Mouse (Mus musculus): Measurements from ENCODE around the gene 4931409K22Rik.

DNA sequence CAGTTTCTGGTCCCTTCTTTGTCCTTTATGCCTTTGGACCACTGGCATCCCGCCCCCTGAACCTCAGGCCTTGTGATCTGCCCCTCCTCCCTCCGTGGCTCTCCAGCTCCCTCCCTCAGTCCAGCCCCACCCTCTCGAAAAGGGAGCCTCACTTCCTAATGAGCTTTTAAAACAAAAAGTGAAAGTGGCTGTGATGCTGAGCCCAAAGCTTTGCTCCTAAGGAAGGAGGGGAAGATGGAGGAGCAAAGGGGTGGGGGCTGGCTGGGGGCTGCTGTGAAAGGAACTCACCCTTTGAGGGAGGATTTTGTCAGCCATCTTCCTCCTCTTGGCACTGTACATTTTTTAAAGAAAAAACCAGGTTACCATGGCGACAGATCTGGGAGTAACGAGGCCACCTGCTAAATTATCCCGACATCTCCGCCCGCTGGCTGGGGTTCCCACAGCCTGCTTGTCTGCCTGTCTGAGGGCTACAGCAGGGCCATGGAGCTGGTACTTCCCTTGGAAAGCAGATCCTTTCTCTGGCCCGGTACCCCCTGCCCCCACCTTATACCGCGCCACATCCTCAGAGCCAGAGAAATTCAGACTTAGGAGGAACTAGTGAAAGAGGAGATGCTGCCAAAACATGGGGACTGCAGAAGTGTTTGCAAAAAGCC, 40.0 kb upstream of the 4931409K22Rik start:
- TF ChIP-seq POLR2A (IDR thresholded peaks at IDR 0.05; ENCODE audit: insufficient read length, low read depth) (no peak), MYOD1 (IDR thresholded peaks at IDR 0.05; ENCODE audit: control insufficient read depth in 1 of 3, insufficient read length in 2 of 3, low read depth in 2 of 3) (no peak), CEBPB (IDR thresholded peaks at IDR 0.05; ENCODE audit: insufficient read depth, poor library complexity, severe bottlenecking) (no peak), MYOG (IDR thresholded peaks at IDR 0.05; ENCODE audit: control insufficient read depth in 1 of 3, insufficient read depth in 1 of 3, insufficient read length in 2 of 3, low read depth in 2 of 3) (no peak), MAX (IDR thresholded peaks at IDR 0.05; ENCODE audit: low read depth) (no peak), TCF12 (IDR thresholded peaks at IDR 0.05; ENCODE audit: insufficient read depth, poor library complexity, severe bottlenecking) (no peak), TCF3 (IDR thresholded peaks at IDR 0.05; ENCODE audit: insufficient read length, low read depth) (no peak), POLR2AphosphoS2 (IDR thresholded peaks at IDR 0.05; ENCODE audit: insufficient read length, low read depth) (no peak), USF1 (IDR thresholded peaks at IDR 0.05; ENCODE audit: low read depth) (no peak), REST (IDR thresholded peaks at IDR 0.05; ENCODE audit: insufficient read depth, insufficient read length) (no peak)
